Mouse (Mus musculus) brain, embryonic 18.5 days (tissue): ENCODE results near the gene Arhgap30.
A peak's percentile ranks its signal among the peaks of the same experiment; 100 is the strongest.

Experiments
- DNase-seq: peaks from one replicate; pipeline ENCODE4 v3.0.0-alpha.2; 2012; ENCODE audit warnings: low read depth, low spot score

Arhgap30 gene

GRCm38 (mm10) chr1:171388376-171389102 lies at the start of gene Arhgap30:
Gene Arhgap30, plus strand, starts transcription at chr1:171388954.
- no peak for DNase-seq

DNA sequence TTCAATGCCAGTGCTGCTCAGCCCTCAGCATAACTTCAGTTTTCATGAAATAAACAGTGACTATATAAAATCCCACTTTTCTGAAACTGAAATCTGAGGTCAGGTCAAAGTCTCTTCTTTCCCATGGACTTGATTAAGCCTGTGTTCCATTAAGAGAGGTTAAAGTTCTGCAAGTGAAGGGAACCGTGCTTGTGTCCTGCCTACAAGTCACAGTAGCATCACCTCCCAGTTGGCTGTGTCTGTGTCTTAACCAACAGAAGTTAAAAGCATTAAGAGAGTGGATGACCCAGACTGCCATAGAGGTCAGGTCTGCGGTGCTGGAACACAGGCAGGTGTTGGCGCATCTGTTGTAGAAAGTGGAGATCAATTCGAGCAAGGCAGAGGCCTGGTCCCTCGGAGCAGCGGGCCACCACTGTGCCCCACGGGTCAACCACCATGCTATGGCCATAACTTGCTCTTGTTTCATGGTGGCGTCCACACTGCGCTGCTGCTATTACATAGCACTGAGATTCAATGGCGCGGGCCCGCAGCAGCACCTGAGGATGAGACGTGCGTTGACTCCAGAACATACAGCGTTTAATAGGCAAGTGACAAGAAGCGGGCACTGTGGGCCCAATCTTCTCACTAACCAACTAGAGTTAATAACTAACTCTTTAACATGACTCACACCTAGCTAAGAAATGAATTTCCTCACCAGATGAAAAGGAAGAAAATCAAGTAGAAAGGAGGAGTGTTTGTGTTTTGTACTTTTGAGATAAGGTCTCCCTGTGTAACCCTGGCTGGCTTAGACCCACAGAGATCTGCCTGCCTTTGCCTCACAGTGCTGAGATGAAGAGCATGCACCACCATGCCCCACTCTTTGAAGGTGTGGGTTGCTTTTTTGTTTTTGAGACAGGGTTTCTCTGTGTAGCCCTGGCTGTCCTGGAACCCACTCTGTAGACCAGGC lies 46.2 kb upstream of the Arhgap30 start:
- DNase-seq = no peak

DNA sequence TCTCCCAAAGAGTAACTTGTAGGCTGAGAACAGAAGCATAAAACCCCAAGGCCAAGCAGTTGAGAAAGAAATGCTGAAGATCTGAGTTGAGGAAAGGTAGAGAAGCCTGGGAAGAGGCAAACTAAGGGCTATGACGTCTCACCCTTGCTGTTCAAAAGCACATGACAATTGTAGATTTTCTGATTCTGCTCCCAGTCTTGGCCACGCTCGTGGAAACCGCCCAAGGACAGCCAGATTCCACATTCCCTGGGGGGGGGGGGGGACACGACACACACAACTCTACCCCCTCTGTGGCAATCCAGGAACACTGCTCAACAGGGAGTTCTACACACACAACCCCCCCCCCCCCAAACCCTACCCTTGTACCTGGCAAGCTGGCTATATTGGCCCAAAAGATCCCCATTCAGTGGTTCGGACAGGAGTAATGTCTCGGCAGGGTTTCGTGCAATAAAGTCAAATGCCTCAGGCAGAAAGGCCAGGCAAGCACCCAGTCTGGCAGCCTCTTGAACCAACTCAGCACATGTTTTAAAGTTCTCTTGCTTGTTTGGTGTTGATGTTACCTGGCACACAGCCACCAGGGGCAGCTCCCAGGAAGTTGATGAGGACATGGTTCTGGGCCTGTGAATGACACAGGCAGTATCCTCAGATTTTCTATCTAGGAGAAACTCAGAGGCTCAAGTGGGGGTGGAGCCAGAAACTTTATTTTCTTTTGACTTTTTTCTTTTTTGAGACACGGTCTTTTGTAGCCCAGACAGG lies 44.7 kb upstream of the Arhgap30 start:
- no peak for DNase-seq

- no peak for DNase-seq
Observed at GRCm38 (mm10) chr1:171344715-171345114, 44.0 kb upstream of the Arhgap30 start.

DNA sequence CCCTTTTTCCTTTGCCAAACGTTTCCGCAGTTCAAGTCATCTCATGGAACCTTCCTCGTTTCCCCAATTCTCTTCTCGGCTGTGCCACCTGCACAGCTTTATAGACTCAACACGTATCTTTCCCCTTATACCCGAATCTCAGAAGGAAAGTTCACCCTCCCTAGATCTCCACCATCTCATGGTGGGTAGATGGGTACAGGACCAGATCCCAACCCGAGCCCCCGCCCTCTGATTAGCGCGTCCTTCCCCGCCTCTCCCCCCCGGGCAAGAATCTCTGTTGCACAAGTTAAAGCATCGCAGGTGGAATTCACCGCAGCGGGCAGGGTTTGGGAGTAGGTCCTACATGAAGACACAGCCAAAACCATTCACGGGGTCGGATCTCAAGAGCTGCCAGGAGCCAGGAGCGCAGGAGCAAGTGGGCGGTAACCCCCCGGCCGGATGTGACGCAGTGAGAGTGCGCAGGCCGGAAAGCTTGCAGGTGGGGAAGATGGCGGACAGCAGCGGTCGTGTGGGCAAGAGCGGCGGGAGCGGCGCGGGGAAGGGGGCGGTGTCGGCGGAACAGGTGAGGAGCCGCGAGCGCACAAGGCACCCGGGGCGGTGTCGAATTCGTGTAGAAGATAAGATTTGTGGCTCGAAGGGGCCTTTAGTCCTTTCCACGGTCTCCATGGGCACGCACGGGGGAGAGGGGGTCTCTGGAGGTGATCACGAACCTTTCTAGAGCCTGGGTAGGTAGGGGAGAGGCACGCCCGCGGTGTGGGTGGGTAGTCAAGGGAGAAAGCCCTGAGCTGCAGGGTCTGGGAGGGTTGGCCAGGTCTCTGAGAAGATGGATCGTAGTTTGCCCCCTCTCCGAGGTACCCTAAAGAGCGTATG lies 43.3 kb upstream of the Arhgap30 start, which contains the start of the genes Nit1 and Pfdn2:
Gene Nit1, minus strand, starts transcription at position 422 of the 870 bp plus-strand sequence.
Gene Pfdn2, plus strand, starts transcription at position 446 of the 870 bp plus-strand sequence.
- DNase-seq = peak; percentile 76

DNA sequence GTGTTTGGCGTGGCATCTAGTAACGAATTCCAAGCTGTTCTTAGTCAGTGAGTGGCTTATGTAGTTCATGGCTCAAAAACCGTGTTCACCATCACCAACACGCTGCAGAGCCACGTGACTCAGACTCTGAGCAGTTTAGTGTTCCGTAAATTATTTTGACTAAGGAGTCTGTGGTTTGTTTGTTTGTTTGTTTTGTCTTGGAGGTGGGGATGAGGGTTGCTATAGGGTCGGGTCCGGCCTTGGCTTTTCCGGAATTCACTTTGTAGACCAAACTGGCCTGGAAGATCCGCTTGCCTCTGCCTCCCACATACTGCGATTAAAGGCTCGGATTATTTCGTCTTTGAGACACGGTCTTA lies 42.7 kb upstream of the Arhgap30 start:
- no peak for DNase-seq

GRCm38 (mm10) chr1:171348665-171349064 lies 40.1 kb upstream of the Arhgap30 start:
- DNase-seq = no peak

DNA sequence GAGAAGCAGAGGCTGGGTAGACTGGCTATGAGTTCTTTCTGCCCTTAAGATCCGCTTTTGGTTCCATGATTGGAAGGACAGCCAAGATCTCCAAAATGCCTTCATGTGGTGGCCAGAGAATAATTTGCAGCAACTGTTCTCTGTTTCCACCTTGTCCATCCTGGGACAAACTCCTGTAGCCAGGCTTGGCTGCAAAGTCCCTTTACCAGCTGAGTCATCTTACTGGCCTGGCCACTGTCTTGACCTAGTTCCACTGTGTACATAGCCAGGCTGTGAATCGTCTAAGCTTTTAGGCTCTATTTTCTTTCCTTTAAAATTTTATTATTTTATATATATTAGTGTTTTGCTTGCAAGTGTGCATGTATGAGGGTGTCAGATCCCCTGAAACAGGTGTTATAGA lies 39.5 kb upstream of the Arhgap30 start:
- no peak for DNase-seq

DNA sequence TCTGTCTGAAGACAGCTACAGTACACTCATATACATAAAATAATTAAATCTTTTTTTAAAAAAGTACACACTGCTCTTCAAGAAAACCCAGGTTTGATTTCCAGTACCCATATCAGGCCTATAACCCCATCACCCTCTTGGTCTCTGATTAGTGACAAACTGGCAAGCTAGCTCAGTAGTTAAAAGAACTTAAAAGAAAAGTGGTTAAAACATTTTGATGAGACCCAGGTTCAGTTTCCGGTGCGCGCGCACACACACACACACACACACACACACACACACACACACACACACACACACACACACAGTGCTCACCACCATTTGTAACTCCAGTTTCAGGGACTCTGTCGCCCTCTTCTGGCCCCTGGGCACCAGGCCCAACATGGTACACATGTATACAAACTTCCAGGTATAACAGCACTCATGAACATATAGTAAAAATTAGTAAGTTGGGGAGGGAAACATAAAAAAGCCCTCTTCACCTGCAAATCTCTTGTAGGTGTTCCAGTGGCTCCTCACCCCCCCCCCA lies 32.9 kb upstream of the Arhgap30 start:
- no peak for DNase-seq

- DNase-seq = no peak
Observed at GRCm38 (mm10) chr1:171356814-171357213, 31.9 kb upstream of the Arhgap30 start.

DNA sequence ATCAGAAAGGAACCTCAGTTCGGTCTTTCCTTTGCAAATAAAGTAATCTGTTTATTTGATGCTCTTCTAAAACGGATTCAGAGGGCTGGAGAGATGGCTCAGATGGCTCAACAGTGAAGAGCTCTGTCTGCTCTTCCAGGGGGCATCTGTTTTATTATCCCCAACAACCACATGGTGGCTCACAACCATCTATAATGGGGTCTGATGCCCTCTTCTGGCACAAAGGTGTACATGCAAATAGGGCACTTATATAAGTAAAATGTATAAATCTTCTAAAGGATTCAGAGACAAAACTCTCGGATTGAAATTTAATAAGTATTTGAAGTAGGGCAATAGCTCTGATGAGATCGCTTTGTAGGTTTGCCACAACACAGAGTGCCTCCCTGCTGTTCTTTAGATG lies 30.3 kb upstream of the Arhgap30 start:
- no peak for DNase-seq

DNA sequence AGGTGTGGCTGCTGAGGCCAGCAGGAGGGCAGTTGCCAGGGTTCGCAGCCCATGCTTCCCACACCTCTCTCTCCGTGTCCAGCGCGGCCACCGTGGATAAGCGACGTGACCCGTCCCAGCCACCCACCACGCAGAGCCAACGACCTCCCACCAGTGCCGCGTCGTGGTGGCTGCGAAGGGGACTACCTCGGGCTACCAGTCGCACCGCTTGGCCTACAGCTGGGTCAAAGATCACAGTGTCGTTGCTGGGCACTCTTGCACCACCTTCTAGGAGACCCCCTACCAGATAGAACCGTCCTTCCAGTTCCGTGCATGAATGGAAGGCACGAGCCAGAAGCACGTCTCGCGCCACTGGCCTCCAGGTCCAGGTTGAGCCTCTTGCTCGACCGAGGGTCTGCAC lies 28.5 kb upstream of the Arhgap30 start:
- DNase-seq = no peak

DNA sequence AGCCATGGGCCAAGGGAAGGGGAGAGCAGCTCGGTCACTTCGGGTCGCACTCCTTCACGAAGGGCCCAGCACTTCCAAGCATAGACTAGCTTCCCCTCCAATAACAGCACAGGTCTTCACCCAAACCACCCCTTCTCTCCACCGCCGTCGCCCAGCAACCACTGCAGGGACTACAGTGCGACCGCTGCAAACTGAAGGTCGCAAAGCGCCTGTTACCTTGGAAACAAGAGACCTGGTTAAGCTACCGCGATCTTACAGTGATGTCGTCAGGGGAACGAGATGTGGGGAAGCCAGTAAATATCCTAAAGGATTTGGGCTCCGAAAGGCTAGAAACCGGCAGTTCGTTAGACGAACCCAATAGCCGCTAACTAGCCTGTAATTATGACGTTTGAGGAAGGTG lies 28.1 kb upstream of the Arhgap30 start, which contains the start of gene Klhdc9:
Gene Klhdc9, minus strand, starts transcription at position 143 of the 400 bp plus-strand sequence.
- DNase-seq = peak; percentile 92

- peak; percentile 74 for DNase-seq
Observed at GRCm38 (mm10) chr1:171361106-171362103, 27.3 kb upstream of the Arhgap30 start.

DNA sequence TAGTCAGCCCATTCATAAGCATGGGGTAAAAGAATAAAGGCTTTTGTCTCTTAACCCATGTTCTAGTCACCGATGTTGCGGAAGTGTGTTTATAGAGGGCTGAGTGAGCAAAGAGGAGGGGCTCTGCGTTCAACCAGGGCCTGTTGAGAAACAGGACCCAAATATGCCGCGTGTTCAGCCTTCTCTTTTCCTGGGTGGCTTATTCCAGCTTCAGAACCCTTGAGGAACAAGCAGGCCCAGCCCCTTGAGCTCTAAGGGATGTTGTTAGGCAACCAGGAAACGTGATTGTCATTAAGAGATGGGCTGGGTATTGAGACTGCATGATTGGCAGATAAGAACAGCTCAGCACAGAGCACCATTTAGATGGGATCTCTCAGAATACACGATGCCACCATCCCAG lies 22.8 kb upstream of the Arhgap30 start:
- no peak for DNase-seq

DNA sequence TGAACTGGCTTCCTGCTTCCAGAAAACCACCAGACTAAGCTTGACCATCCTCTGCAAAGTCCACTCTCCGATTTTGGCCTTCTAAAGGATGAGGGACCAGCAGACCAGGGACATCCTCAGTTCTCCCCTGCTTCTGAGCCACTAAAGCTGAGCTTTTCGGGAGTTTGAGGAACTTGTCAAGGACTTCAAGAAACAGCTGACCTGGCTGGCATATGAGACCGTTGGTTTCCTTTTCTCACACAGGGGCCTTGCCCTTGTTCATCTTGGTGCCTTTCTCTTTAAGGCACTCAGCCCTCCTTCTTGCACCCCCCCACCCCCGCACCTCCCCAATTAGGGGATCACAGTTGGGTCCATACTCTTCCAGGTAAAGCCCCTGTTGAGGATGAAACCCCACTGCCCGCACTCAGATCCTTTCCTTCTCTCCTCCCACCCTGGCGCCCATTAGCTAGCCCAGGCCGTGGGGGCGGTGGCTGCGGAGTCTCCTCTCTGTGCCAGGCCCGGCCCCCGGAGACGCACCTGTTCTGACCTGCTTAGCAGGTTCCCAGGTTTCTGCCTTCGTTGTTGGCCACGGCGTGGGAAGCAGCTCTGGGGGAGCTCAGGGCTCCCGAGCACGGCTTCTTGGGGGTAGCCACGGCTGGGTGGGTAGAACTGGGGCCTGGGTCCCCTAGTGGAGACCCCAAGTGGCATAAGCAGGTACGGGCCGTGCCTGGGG lies 18.8 kb upstream of the Arhgap30 start, which contains the start of gene Nectin4:
Gene Nectin4, plus strand, starts transcription at position 255 of the 712 bp plus-strand sequence.
- no peak for DNase-seq

DNA sequence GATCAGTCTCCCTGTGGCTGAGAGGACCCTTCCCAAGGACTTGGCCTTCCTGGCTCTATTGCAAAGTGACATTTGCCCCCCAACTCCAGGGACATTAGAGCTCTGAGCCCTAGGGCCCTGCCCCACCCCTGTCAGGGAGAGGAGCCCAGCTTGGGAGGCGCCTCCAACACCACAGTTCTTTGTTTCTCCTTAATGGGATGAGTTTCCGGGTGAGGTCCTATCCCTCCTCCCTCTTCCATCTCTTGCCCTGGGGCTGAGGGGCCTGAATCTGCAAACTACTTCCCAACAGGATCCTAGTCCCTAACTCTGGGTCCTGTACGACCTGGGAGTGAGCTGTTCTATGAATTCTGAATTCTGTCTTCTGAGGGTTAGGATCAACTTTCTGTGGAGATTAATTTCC lies 15.9 kb upstream of the Arhgap30 start:
- DNase-seq = no peak

DNA sequence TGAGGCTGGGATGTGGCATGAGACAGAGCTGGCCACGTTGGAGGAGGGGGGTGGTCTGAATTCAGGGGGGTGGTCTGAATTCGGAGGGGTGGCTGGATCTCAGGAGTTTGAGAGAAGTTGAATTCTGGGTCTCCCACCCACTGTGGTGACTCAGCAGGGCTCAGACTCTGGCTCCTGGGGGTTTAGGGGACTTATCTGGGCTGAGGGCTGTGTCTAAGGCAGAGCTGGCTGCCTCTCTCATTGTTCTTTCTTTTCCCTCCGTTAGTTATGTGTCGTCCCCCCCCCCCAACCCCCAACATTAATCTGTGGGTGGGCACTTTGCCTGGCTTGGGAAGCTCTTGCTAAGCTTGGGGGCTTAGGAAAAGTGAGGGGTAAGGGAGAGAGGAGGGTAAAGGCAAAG lies 14.8 kb upstream of the Arhgap30 start:
- DNase-seq = no peak
